Mouse (Mus musculus) heart, postnatal 14 days (tissue): ENCODE data around the gene Cdk5. TPM values are rescaled to one million over a fixed set of nuclear protein-coding genes. Genes with fewer than 3 reads are reported as not detected.
A peak's percentile ranks its signal among the peaks of the same experiment; 100 is the strongest.

ENCODE experiments used
- DNase-seq, 2 experiments: peaks; one replicate each; pipeline ENCODE4 v3.0.0; 2021 to 2022
- intact Hi-C: fragments of 180-260 bp; cut with DNase I; formaldehyde crosslinking; loops from one replicate; pipeline ENCODE4 v1.15.1; 2025
- total RNA-seq, 2 experiments: library from RNA; stranded (reverse); gene quantifications; 2 replicates each; pipeline ENCODE4 v1.2.3; 2021

Gene Cdk5
- total RNA-seq, 2 experiments from 2014 or later = 22.5 to 23.4 TPM

DNA sequence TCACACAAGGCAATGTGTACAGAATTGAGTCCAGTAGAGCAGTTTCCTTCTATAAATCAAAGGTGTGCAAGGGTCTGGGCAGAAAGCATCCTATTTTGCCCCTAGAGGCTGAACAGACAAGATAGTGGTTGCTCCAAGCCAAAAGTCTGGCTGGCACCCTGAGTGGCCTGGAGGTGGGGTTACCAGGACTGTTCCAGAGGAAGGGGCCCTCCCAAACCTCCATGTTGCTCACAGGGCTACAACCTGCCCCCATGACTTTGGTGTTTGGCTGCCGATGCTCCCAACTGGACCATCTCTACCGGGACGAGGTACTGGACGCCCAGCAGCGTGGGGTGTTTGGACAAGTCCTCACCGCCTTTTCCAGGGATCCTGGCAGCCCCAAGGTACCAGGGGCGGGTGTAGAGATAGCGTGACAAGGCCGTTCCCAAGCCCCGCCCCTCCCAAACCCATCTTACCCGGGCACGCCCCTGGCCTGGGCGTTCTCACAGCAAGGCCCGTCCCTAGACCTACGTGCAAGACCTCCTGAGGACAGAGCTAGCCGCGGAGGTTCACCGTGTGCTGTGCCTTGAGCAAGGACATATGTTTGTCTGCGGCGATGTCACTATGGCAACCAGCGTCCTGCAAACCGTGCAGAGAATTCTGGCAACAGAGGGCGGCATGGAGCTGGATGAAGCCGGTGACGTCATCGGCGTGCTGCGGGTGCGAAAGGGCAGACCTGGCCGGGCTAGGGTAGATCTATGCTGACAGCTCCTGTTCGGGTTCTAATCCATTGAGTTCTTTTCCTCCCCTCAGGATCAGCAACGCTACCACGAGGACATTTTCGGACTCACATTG lies 40.1 kb downstream of the Cdk5 start:
- intact Hi-C loops = loop anchor here (2.0 to 10.0 kb wide), 2 partner anchors 18 to 218 kb away; partner anchors contain the start of genes Nos3 and Nupl2
- DNase-seq = peak; percentile 85 to 91

DNA sequence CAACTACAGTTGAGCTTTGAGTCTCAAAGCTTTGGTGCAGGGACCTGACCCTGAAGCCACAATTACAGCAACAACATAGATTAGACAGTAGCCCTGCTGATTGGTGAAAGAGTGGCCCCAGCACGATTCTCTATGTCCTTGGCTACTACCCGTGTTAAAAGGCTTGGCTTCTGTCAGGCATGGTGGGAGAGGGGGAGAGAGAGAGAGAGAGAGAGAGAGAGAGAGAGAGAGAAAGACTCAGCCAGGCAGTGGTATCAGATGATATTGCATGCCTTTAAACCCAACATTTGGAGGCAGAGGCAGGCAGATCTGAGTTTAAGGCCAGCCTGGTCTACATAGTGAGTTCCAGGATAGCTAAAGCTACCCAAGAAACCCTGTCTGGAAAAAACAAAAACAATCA lies 41.3 kb downstream of the Cdk5 start:
- intact Hi-C loops = loop anchor here (2.0 to 10.0 kb wide), 2 partner anchors 17 to 217 kb away; partner anchors contain the start of genes Nos3 and Nupl2
- DNase-seq = no peak

DNA sequence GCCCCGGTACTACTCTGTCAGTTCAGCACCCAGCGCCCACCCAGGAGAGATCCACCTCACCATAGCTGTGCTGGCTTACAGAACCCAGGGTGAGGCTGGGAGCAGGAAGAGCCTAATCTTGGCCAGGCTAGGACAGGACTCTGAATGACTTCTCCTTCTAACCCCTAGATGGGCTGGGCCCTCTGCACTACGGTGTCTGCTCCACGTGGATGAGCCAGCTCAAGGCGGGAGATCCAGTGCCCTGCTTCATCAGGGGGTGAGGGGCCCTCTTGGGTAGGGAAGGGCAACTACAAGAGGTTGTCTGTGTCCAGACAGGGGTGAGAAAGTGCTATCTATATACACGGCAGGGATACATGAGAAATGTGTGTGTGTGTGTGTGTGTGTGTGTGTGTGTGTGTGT lies 41.8 kb downstream of the Cdk5 start:
- no peak for DNase-seq
- intact Hi-C loops = loop anchor here (10.0 kb wide), 1 partner anchor 217 kb away; the partner anchor contains the start of gene Nupl2

DNA sequence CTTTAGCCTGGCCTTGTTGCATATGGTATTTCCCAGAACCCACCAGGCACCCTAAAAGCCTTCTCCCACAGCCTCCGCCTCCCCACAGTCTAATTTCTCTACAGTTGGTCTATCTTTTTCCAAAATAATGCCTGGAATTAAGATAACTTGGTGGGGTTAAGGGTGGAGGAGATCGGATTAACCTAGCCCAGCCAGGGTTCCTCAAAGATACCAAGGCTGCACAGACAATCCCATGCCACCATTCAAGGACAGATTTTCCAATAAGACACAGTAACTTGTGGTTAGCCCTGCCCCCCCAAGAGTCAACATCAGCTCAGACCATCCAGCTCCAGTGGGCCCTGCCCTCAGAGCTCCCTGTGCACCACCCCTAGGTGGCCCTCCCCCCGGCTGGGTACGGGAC lies 42.8 kb downstream of the Cdk5 start:
- no peak for DNase-seq
- intact Hi-C loops = loop anchor here (10.0 kb wide), 1 partner anchor 216 kb away; the partner anchor contains the start of gene Nupl2

DNA sequence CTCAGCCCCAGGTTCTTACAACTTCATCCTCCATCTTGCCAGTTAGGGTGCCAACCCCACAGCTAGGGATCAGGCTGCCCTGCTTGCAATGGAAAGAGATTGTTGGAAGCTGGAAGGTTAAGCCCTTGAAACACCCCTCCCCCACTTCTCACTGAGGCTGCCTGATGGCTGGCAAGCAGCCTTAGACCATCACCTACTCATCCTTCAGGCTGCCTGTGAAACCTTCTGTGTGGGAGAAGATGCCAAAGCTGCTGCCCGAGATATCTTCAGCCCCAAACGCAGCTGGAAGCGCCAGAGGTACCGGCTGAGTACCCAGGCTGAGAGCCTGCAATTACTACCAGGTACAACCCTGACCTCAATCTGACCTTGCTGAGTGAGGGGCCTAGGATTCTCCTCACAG lies 43.8 kb downstream of the Cdk5 start:
- DNase-seq = no peak
- intact Hi-C loops = no loop called here

DNA sequence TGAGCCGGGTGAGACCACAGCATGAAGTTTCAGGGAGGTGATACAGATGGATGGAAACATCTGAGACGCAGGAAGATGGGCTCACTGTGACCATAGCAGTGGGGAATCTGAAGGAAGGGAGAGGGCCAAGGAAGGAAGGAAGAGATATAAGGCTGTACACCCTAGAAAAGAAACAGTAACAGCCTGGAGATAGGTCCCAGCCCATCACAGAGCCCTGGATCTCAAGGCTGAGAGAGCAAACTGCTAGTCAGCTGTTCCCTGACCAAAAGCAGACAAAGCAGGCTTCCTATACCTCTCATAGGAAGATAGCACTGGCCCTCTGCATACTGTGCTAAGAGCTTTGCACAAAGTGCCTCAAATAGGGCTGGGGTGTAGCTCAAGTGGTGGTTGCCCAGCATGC lies 44.6 kb downstream of the Cdk5 start:
- intact Hi-C loops = no loop called here
- no peak for DNase-seq

DNA sequence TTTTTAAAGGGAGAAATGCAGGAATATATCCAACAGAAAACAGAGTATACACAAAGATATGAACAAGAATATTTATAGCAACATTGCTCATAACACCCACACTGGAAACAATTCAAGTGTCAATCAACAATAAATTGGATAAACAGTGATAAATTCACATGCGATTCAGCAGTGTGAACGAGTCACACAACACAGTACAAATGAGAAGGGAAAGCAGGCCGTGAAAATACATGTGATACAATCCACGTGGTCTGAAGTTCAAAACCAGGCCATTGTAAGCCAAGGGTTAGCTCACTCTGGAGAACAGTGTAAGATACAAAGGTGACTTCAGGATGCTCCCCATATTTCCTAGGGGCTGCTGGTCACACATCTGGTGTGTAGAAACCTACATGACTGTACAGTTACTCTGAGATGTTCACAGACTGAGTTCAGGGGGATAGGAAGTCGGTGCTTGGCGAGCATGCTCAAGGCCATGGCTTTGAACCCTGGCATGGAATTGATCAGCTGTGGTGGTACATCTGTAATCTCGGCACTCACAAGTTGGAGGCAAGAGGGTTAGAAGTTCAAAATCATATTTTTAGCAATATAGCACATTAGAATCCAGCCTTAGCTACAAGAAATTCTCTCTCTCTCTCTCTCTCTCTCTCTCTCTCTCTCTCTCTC lies 48.5 kb downstream of the Cdk5 start:
- no peak for DNase-seq
- intact Hi-C loops = no loop called here

DNA sequence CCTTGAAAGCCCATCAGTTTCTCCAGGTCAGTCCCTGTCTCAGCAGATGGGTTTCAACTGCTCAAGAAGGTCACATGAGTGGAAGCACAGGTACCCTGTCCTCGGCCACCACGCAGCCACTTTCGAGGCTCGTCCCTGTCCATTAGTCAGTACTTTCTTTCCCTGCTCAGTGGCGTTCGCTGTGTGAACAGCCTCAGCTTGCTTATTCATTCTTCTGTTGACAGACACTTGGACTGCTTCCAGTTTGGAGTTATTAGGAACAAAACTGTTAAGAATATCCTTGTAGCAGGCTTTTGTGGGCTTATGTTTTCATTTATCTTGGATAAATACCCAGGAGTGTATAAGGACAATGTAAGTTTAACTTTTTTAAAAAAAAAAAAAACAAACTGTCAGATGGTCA lies 49.1 kb downstream of the Cdk5 start:
- intact Hi-C loops = no loop called here
- peak in 1 of 2 experiments; percentile 40 for DNase-seq

DNA sequence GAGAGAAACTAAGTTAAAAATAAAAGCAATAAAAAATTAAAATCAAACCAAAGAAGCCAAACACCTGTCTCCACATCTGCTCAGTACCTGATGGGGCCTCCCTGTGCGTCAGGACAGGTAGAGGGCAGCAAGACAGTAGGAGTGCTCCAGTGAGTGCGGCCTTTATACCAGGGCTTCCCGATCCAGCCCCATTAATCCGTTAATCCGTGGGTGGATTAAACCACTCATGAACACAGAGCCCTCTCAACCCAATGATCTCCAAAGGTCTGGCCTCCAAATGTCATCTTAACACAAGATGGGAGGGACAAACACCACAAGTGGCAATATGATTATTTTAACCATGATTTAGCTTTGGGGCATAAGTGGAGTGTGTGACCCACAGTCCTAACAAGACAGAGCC lies 49.5 kb downstream of the Cdk5 start:
- intact Hi-C loops = no loop called here
- DNase-seq = no peak

DNA sequence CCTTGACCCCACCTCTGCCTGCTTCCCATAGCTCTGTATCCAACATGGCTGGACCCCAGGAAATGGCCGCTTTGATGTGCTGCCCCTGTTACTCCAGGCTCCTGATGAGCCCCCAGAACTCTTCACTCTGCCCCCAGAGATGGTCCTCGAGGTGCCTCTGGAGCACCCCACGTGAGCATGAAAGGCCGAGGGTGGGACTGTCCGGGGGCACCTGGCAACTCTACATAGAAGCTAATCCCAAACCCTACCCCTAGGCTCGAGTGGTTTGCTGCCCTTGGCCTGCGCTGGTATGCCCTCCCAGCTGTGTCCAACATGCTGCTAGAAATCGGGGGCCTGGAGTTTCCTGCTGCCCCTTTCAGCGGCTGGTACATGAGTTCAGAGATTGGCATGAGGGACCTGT lies 53.6 kb downstream of the Cdk5 start:
- intact Hi-C loops = no loop called here
- DNase-seq = no peak

Other genes with a start within 250 kb of the Cdk5 start
- gene Kcnh2, start 71.9 kb downstream of the Cdk5 start, total RNA-seq = 10 to 100 TPM; 75.5 to 85.8 TPM
- gene Nos3, start 58.7 kb downstream of the Cdk5 start, total RNA-seq = 10 to 100 TPM; 34.5 to 35.6 TPM
- gene Atg9b, start 31.4 kb downstream of the Cdk5 start, total RNA-seq = under 1 TPM; 0.41 to 0.45 TPM
- gene Abcb8, start 29.9 kb downstream of the Cdk5 start, total RNA-seq = 10 to 100 TPM; 81.9 to 87.0 TPM
- under 1 TPM in 1 of 2 experiments, not detected in 1; 0.39 TPM for gene Asic3, start 10.1 kb downstream of the Cdk5 start, total RNA-seq
- 10 to 100 TPM; 41.3 to 51.5 TPM for gene Slc4a2, start 307 bp upstream of the Cdk5 start, total RNA-seq
- gene Fastk, start 21.8 kb upstream of the Cdk5 start, total RNA-seq = 100 to 1,000 TPM; 239 to 243 TPM
- 10 to 100 TPM in 1 of 2 experiments, 1 to 10 TPM in 1; 9.2 to 10.9 TPM for gene Tmub1, start 24.3 kb upstream of the Cdk5 start, total RNA-seq
- gene Agap3, start 28.6 kb upstream of the Cdk5 start, total RNA-seq = 10 to 100 TPM; 71.0 to 72.2 TPM
- gene Gbx1, start 103.7 kb upstream of the Cdk5 start, total RNA-seq = not detected
- 10 to 100 TPM; 70.2 to 72.5 TPM for gene Asb10, start 117.4 kb upstream of the Cdk5 start, total RNA-seq
- not detected for gene 4931409K22Rik, start 133.3 kb upstream of the Cdk5 start, total RNA-seq
- gene Abcf2, start 153.9 kb upstream of the Cdk5 start, total RNA-seq = 10 to 100 TPM; 44.0 to 45.7 TPM
- 10 to 100 TPM; 12.4 to 14.3 TPM for gene Chpf2, start 163.2 kb upstream of the Cdk5 start, total RNA-seq
- 10 to 100 TPM; 59.2 to 60.7 TPM for gene Smarcd3, start 200.9 kb upstream of the Cdk5 start, total RNA-seq